9 mouse cellular contexts compared by ENCODE assay signal in the genomic region with DNA sequence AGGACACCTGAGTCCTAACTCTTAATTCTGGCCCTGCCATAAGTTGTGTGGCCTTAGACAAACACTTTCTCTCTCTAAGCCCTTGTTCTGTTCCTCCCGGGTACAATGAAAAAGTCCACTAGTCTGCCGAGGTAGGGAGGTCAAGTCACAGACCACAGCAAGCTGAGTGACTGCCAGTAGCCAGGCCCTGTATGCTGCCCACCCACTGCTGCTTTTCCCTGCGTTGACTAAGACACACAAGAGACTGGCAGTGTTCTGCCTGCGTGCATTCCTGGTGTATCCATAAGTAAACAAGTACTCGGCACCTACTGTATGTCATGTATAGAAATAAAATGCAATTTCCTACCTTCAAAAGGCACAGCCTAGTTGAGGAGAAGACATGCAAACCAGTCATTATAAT. TPM values are rescaled to one million over a fixed set of nuclear protein-coding genes. Genes with fewer than 3 reads are reported as not detected.
DNase-seq lines count a peak whose midpoint lies in the region; ATAC-seq and TF ChIP-seq lines count a peak whose summit lies in the region.
"Had no signal": no experiment of that assay in that cellular context is flagged by ENCODE, and none has a peak within 500 bp of the region (broad histone marks: within the 10 kb centered on the region; RNA-seq: fewer than 3 reads in every experiment).

No protein-coding gene starts in this region.

- no peak for TF ChIP-seq POLR2A in limb, embryonic 14.5 days (IDR thresholded peaks at IDR 0.05; ENCODE audit: borderline replicate concordance, extremely low read depth, insufficient read depth, insufficient read length)

- intact Hi-C loops in heart, postnatal 36 days (cut with DNase I), result no loop called here

- 0 out of 2 replicates have a peak overlapping the region, but pooled peaks have one; percentile 62 for H3K4me3 ChIP-seq in heart, embryonic 15.5 days
- H3K4me3 ChIP-seq in forebrain, embryonic 15.5 days, result no peak overlapping the region
- H3K4me3 ChIP-seq in limb, embryonic 14.5 days (replicated peaks; ENCODE audit: low read length), result peak overlapping the region; percentile 79

- H3K4me1 ChIP-seq in heart, embryonic 15.5 days (replicated peaks), result peaks cover 28% of the 10 kb centered on the region
- H3K4me1 ChIP-seq in forebrain, embryonic 15.5 days, result peaks cover 39% of the 10 kb centered on the region
- peaks cover 9% of the 10 kb centered on the region; the same call in 1 of the 2 replicates for H3K4me1 ChIP-seq in limb, embryonic 14.5 days (ENCODE audit: control insufficient read depth, insufficient read depth, low read length)

- peaks cover 71% of the 10 kb centered on the region for H3K27me3 ChIP-seq in heart, embryonic 15.5 days
- peaks cover 11% of the 10 kb centered on the region for H3K27me3 ChIP-seq in forebrain, embryonic 15.5 days
- H3K27me3 ChIP-seq in limb, embryonic 14.5 days (ENCODE audit: control insufficient read depth, insufficient read depth, low read length), result peaks cover 26% of the 10 kb centered on the region

- ATAC-seq in heart, embryonic 15.5 days (replicated peaks; ENCODE audit: insufficient number of reproducible peaks, insufficient read depth, low FRiP score, low read depth), result no peak
- no peak for ATAC-seq in forebrain, embryonic 15.5 days (replicated peaks)
- no peak for ATAC-seq in limb, embryonic 14.5 days (ENCODE audit: low FRiP score, low read depth)

- DNase-seq in heart, postnatal 36 days, result no peak
- DNase-seq in cerebellum, adult 9-11 months, result peak; percentile 65
- DNase-seq in limb, embryonic 14.5 days (ENCODE audit: low spot score), result no peak
- DNase-seq in spleen, postnatal 4 days (ENCODE audit: low spot score in 2 of 2), result no peak
- DNase-seq in urinary bladder, postnatal 14 days (ENCODE audit: low spot score), result no peak
- no peak for DNase-seq in urinary bladder, adult 2 months (ENCODE audit: low spot score)

- no peaks in the 10 kb centered on the region for H3K36me3 ChIP-seq in heart, embryonic 15.5 days
- H3K36me3 ChIP-seq in forebrain, embryonic 15.5 days, result peaks cover 16% of the 10 kb centered on the region; the same call in 1 of the 2 replicates
- H3K36me3 ChIP-seq in limb, embryonic 14.5 days (ENCODE audit: control insufficient read depth, insufficient read depth, low read length), result peaks cover 9% of the 10 kb centered on the region; the same call in 1 of the 2 replicates

- H3K4me2 ChIP-seq in heart, embryonic 15.5 days, result peak overlapping the region; percentile 97
- H3K4me2 ChIP-seq in forebrain, embryonic 15.5 days (replicated peaks), result peak overlapping the region; percentile 61; the same call in 1 of the 2 replicates
- peak overlapping the region; percentile 82 for H3K4me2 ChIP-seq in limb, embryonic 14.5 days (replicated peaks; ENCODE audit: low read depth, low read length, severe bottlenecking)

- no peak overlapping the region for H3K9ac ChIP-seq in heart, embryonic 15.5 days
- H3K9ac ChIP-seq in forebrain, embryonic 15.5 days (replicated peaks), result no peak overlapping the region
- H3K9ac ChIP-seq in limb, embryonic 14.5 days (ENCODE audit: low read depth, low read length, severe bottlenecking), result peak overlapping the region; percentile 87; the same call in 1 of the 2 replicates

- H3K27ac ChIP-seq in heart, embryonic 15.5 days, result no peak overlapping the region
- H3K27ac ChIP-seq in forebrain, embryonic 15.5 days (replicated peaks), result no peak overlapping the region
- no peak overlapping the region for H3K27ac ChIP-seq in limb, embryonic 14.5 days (replicated peaks; ENCODE audit: low read depth, low read length)

- WGBS in heart, embryonic 15.5 days, result 32% methylated on average over 5 of the region's 5 CpGs
- 26% methylated on average over 5 of the region's 5 CpGs for WGBS in forebrain, embryonic 15.5 days
- 30% methylated on average over 5 of the region's 5 CpGs for WGBS in limb, embryonic 14.5 days

- no peaks in the 10 kb centered on the region for H3K9me3 ChIP-seq in heart, embryonic 15.5 days (replicated peaks)
- no peaks in the 10 kb centered on the region for H3K9me3 ChIP-seq in forebrain, embryonic 15.5 days
- H3K9me3 ChIP-seq in limb, embryonic 14.5 days (ENCODE audit: control insufficient read depth, low read length), result no peaks in the 10 kb centered on the region

RNA-seq across cellular contexts. Expression of a gene that starts 0.8 kb away (rescaled TPM):
- 0.96 and 1.5 TPM in 2 replicates for polyA plus RNA-seq in heart, embryonic 15.5 days (2015; fragmentation: Nextera tagmentation; extraction: Ambion mirVana)
- total RNA-seq in heart, postnatal 36 days (2021), result under 1 TPM in 1 of 2 experiments, not detected in 1; 0.08 TPM
- 34.5 and 36.2 TPM in 2 replicates for polyA plus RNA-seq in forebrain, embryonic 15.5 days (2015; fragmentation: Nextera tagmentation; extraction: Ambion mirVana)
- 6.1 and 9.3 TPM in 2 replicates for polyA plus RNA-seq in limb, embryonic 14.5 days (2012; rRNA removed)
- 2.9 and 4.7 TPM in 2 replicates for polyA plus RNA-seq in limb, embryonic 14.5 days (2014; fragmentation: Nextera tagmentation; extraction: Ambion mirVana)
- polyA plus RNA-seq in urinary bladder, adult 2 months (2012; rRNA removed), result 0.51 and 0.81 TPM in 2 replicates

RNA-seq across cellular contexts. Expression of a gene that starts 5.2 kb away (rescaled TPM):
- polyA plus RNA-seq in heart, embryonic 15.5 days (2015; fragmentation: Nextera tagmentation; extraction: Ambion mirVana), result 3.0 and 6.8 TPM in 2 replicates
- 1 to 10 TPM; 1.4 to 1.5 TPM for total RNA-seq in heart, postnatal 36 days (2021)
- polyA plus RNA-seq in forebrain, embryonic 15.5 days (2015; fragmentation: Nextera tagmentation; extraction: Ambion mirVana), result 4.2 and 4.6 TPM in 2 replicates
- polyA plus RNA-seq in limb, embryonic 14.5 days (2012; rRNA removed), result 3.6 and 4.3 TPM in 2 replicates
- polyA plus RNA-seq in limb, embryonic 14.5 days (2014; fragmentation: Nextera tagmentation; extraction: Ambion mirVana), result 4.0 and 6.6 TPM in 2 replicates
- polyA plus RNA-seq in urinary bladder, adult 2 months (2012; rRNA removed), result 5.7 and 6.1 TPM in 2 replicates

RNA-seq across cellular contexts. Expression of a gene that starts 13.4 kb away (rescaled TPM):
- 75.8 and 98.4 TPM in 2 replicates for polyA plus RNA-seq in heart, embryonic 15.5 days (2015; fragmentation: Nextera tagmentation; extraction: Ambion mirVana)
- 10 to 100 TPM; 27.6 to 32.7 TPM for total RNA-seq in heart, postnatal 36 days (2021)
- 97.9 and 99.8 TPM in 2 replicates for polyA plus RNA-seq in forebrain, embryonic 15.5 days (2015; fragmentation: Nextera tagmentation; extraction: Ambion mirVana)
- polyA plus RNA-seq in limb, embryonic 14.5 days (2012; rRNA removed), result 96.9 and 168 TPM in 2 replicates
- 128 and 138 TPM in 2 replicates for polyA plus RNA-seq in limb, embryonic 14.5 days (2014; fragmentation: Nextera tagmentation; extraction: Ambion mirVana)
- polyA plus RNA-seq in urinary bladder, adult 2 months (2012; rRNA removed), result 62.3 and 69.4 TPM in 2 replicates

RNA-seq across cellular contexts. Expression of a gene that starts 22.8 kb away (rescaled TPM):
- polyA plus RNA-seq in heart, embryonic 15.5 days (2015; fragmentation: Nextera tagmentation; extraction: Ambion mirVana), result 1,147 and 1,218 TPM in 2 replicates
- total RNA-seq in heart, postnatal 36 days (2021), result 1,000 to 10,000 TPM; 1,126 to 1,337 TPM
- polyA plus RNA-seq in forebrain, embryonic 15.5 days (2015; fragmentation: Nextera tagmentation; extraction: Ambion mirVana), result 1,627 and 1,637 TPM in 2 replicates
- 788 and 951 TPM in 2 replicates for polyA plus RNA-seq in limb, embryonic 14.5 days (2012; rRNA removed)
- polyA plus RNA-seq in limb, embryonic 14.5 days (2014; fragmentation: Nextera tagmentation; extraction: Ambion mirVana), result 1,382 and 1,446 TPM in 2 replicates
- 635 and 857 TPM in 2 replicates for polyA plus RNA-seq in urinary bladder, adult 2 months (2012; rRNA removed)

RNA-seq across cellular contexts. Expression of a gene that starts 27.0 kb away (rescaled TPM):
- 0.16 and 0.29 TPM in 2 replicates for polyA plus RNA-seq in heart, embryonic 15.5 days (2015; fragmentation: Nextera tagmentation; extraction: Ambion mirVana)
- total RNA-seq in heart, postnatal 36 days (2021), result not detected
- polyA plus RNA-seq in forebrain, embryonic 15.5 days (2015; fragmentation: Nextera tagmentation; extraction: Ambion mirVana), result 4.7 and 4.8 TPM in 2 replicates
- polyA plus RNA-seq in limb, embryonic 14.5 days (2012; rRNA removed), result 0.04 TPM in 1 of 2 replicates, not detected in the other
- 0.74 and 0.90 TPM in 2 replicates for polyA plus RNA-seq in limb, embryonic 14.5 days (2014; fragmentation: Nextera tagmentation; extraction: Ambion mirVana)
- polyA plus RNA-seq in urinary bladder, adult 2 months (2012; rRNA removed), result 0.01 TPM in 1 of 2 replicates, not detected in the other
- total RNA-seq: hematopoietic stem cell, adult 5-6 weeks had no signal
